19 mouse cellular contexts compared by ENCODE assay signal in genomic region chr2:119566182-119566855, GRCm38 (mm10). TPM values are rescaled to one million over a fixed set of nuclear protein-coding genes. Genes with fewer than 3 reads are reported as not detected.
DNase-seq lines count a peak whose midpoint lies in the region; ATAC-seq and TF ChIP-seq lines count a peak whose summit lies in the region.
"Had no signal": no experiment of that assay in that cellular context is flagged by ENCODE, and none has a peak within 500 bp of the region (broad histone marks: within the 10 kb centered on the region; RNA-seq: fewer than 3 reads in every experiment).

No protein-coding gene starts in this region.

- ATAC-seq in intestine, embryonic 15.5 days: peak; percentile 49; the same call in 1 of the 2 replicates
- peak; percentile 43; the same call in 1 of the 2 replicates for ATAC-seq in kidney, embryonic 15.5 days (replicated peaks; ENCODE audit: low FRiP score)
- peak; percentile 86 for ATAC-seq in liver, postnatal 0 days
- ATAC-seq: hindbrain, embryonic 16.5 days had no signal

- no peaks in the 10 kb centered on the region for H3K27me3 ChIP-seq in intestine, embryonic 15.5 days (replicated peaks)
- no peaks in the 10 kb centered on the region for H3K27me3 ChIP-seq in kidney, embryonic 15.5 days
- H3K27me3 ChIP-seq in liver, postnatal 0 days (ENCODE audit: insufficient read depth, low read length): no peaks in the 10 kb centered on the region
- H3K27me3 ChIP-seq: forebrain, embryonic 12.5 days; heart, embryonic 15.5 days; lung, embryonic 15.5 days had no signal

- H3K36me3 ChIP-seq in intestine, embryonic 15.5 days: no peaks in the 10 kb centered on the region
- H3K36me3 ChIP-seq in kidney, embryonic 15.5 days: peaks cover 18% of the 10 kb centered on the region
- peaks cover 7% of the 10 kb centered on the region; the same call in 1 of the 2 replicates for H3K36me3 ChIP-seq in liver, postnatal 0 days (replicated peaks; ENCODE audit: insufficient read depth, low read length)

- H3K4me3 ChIP-seq in intestine, embryonic 15.5 days (replicated peaks): no peak overlapping the region
- H3K4me3 ChIP-seq in kidney, embryonic 15.5 days (replicated peaks): no peak overlapping the region
- peak overlapping the region; percentile 25; the same call in 1 of the 2 replicates for H3K4me3 ChIP-seq in liver, postnatal 0 days (ENCODE audit: low read depth, low read length)
- H3K4me3 ChIP-seq in left cerebral cortex, adult 2 months: no peak overlapping the region
- H3K4me3 ChIP-seq: embryonic facial prominence, embryonic 10.5 days; forebrain, embryonic 12.5 days; heart, embryonic 15.5 days; lung, embryonic 15.5 days had no signal

- TF ChIP-seq EP300 in liver, postnatal 0 days (IDR thresholded peaks at IDR 0.05; ENCODE audit: low read depth): 0 out of 2 replicates have a peak, but pooled peaks have one; percentile 13

- 69% methylated on average over 7 of the region's 7 CpGs for WGBS in intestine, embryonic 15.5 days
- 73% methylated on average over 7 of the region's 7 CpGs for WGBS in kidney, embryonic 15.5 days
- WGBS in liver, postnatal 0 days (ENCODE audit: insufficient replicate concordance): 68% methylated on average over 7 of the region's 7 CpGs

- intact Hi-C loops in left cerebral cortex, adult 2 months (cut with DNase I): no loop called here

- no peaks in the 10 kb centered on the region for H3K9me3 ChIP-seq in intestine, embryonic 15.5 days
- H3K9me3 ChIP-seq in kidney, embryonic 15.5 days (replicated peaks): no peaks in the 10 kb centered on the region
- H3K9me3 ChIP-seq in liver, postnatal 0 days (ENCODE audit: low read length): no peaks in the 10 kb centered on the region
- H3K9me3 ChIP-seq: embryonic facial prominence, embryonic 10.5 days; forebrain, embryonic 12.5 days; heart, embryonic 15.5 days; lung, embryonic 15.5 days had no signal

- no peak overlapping the region for H3K9ac ChIP-seq in intestine, embryonic 15.5 days
- no peak overlapping the region for H3K9ac ChIP-seq in kidney, embryonic 15.5 days
- H3K9ac ChIP-seq in liver, postnatal 0 days (replicated peaks): no peak overlapping the region; the same call in 1 of the 2 replicates
- H3K9ac ChIP-seq: forebrain, embryonic 12.5 days; heart, embryonic 15.5 days; lung, embryonic 15.5 days had no signal

- no peaks in the 10 kb centered on the region for H3K4me1 ChIP-seq in intestine, embryonic 15.5 days (replicated peaks)
- no peaks in the 10 kb centered on the region for H3K4me1 ChIP-seq in kidney, embryonic 15.5 days
- H3K4me1 ChIP-seq in liver, postnatal 0 days (ENCODE audit: insufficient read depth): peaks cover 3% of the 10 kb centered on the region
- H3K4me1 ChIP-seq: embryonic facial prominence, embryonic 10.5 days; forebrain, embryonic 12.5 days; heart, embryonic 15.5 days; lung, embryonic 15.5 days had no signal

- TF ChIP-seq CTCF in liver, postnatal 0 days (IDR thresholded peaks at IDR 0.05; ENCODE audit: low read depth): no peak
- TF ChIP-seq CTCF in left cerebral cortex, adult 2 months (IDR thresholded peaks at IDR 0.05): no peak

- H3K27ac ChIP-seq in intestine, embryonic 15.5 days: no peak overlapping the region
- H3K27ac ChIP-seq in kidney, embryonic 15.5 days: 0 out of 2 replicates have a peak overlapping the region, but pooled peaks have one; percentile 18
- H3K27ac ChIP-seq in liver, postnatal 0 days (ENCODE audit: low read depth): peak overlapping the region; percentile 82
- no peak overlapping the region for H3K27ac ChIP-seq in left cerebral cortex, adult 2 months
- H3K27ac ChIP-seq: embryonic facial prominence, embryonic 10.5 days; forebrain, embryonic 12.5 days; heart, embryonic 15.5 days; lung, embryonic 15.5 days had no signal

- DNase-seq in A20 (ENCODE audit: low read depth, low spot score): peak; percentile 34
- no peak for DNase-seq in liver, postnatal 0 days
- no peak for DNase-seq in adrenal gland, adult 2 months
- DNase-seq in natural killer cell, adult 2 months (ENCODE audit: low spot score in 2 of 2): no peak
- DNase-seq in left cerebral cortex, adult 2 months (ENCODE audit: extremely low spot score in 1 of 2, low spot score in 2 of 2): no peak
- DNase-seq: adrenal gland, adult 8-10 months; cerebellum, adult 9-10 months; gastrocnemius, postnatal 10 days; heart, adult 11 months; heart, postnatal 4 days; thymus, adult 18-20 months had no signal

- no peak overlapping the region for H3K4me2 ChIP-seq in intestine, embryonic 15.5 days (replicated peaks)
- no peak overlapping the region for H3K4me2 ChIP-seq in kidney, embryonic 15.5 days
- peak overlapping the region; percentile 59 for H3K4me2 ChIP-seq in liver, postnatal 0 days (ENCODE audit: low read depth, low read length)
- H3K4me2 ChIP-seq: forebrain, embryonic 12.5 days; heart, embryonic 15.5 days; lung, embryonic 15.5 days; midbrain, embryonic 11.5 days had no signal

RNA-seq across cellular contexts. Expression of gene Chp1, which starts 18.8 kb away (rescaled TPM):
- 53.6 and 54.9 TPM in 2 replicates for polyA plus RNA-seq in intestine, embryonic 15.5 days (2015; fragmentation: Nextera tagmentation; extraction: Ambion mirVana)
- polyA plus RNA-seq in kidney, embryonic 15.5 days (2015; fragmentation: Nextera tagmentation; extraction: Ambion mirVana): 59.7 and 60.3 TPM in 2 replicates
- polyA plus RNA-seq in liver, postnatal 0 days (2015; fragmentation: Nextera tagmentation; extraction: Ambion mirVana): 146 and 149 TPM in 2 replicates
- total RNA-seq in adrenal gland, adult 2 months (2021): 100 to 1,000 TPM; 295 to 331 TPM
- 109 and 125 TPM in 2 replicates for polyA plus RNA-seq in adrenal gland, adult 2 months (2012; rRNA removed)
- total RNA-seq in left cerebral cortex, adult 2 months (2021): 100 to 1,000 TPM; 173 to 174 TPM

RNA-seq across cellular contexts. Expression of gene Exd1, which starts 18.9 kb away (rescaled TPM):
- polyA plus RNA-seq in intestine, embryonic 15.5 days (2015; fragmentation: Nextera tagmentation; extraction: Ambion mirVana): 0.18 and 0.25 TPM in 2 replicates
- polyA plus RNA-seq in kidney, embryonic 15.5 days (2015; fragmentation: Nextera tagmentation; extraction: Ambion mirVana): 0.35 and 0.71 TPM in 2 replicates
- 0.18 and 0.29 TPM in 2 replicates for polyA plus RNA-seq in liver, postnatal 0 days (2015; fragmentation: Nextera tagmentation; extraction: Ambion mirVana)
- total RNA-seq in adrenal gland, adult 2 months (2021): 1 to 10 TPM; 1.1 to 1.6 TPM
- 0.17 and 0.22 TPM in 2 replicates for polyA plus RNA-seq in adrenal gland, adult 2 months (2012; rRNA removed)
- under 1 TPM; 0.50 to 0.61 TPM for total RNA-seq in left cerebral cortex, adult 2 months (2021)

RNA-seq across cellular contexts. Expression of gene Nusap1, which starts 51.8 kb away (rescaled TPM):
- 56.6 and 65.4 TPM in 2 replicates for polyA plus RNA-seq in intestine, embryonic 15.5 days (2015; fragmentation: Nextera tagmentation; extraction: Ambion mirVana)
- 77.0 and 79.8 TPM in 2 replicates for polyA plus RNA-seq in kidney, embryonic 15.5 days (2015; fragmentation: Nextera tagmentation; extraction: Ambion mirVana)
- 45.8 and 48.5 TPM in 2 replicates for polyA plus RNA-seq in liver, postnatal 0 days (2015; fragmentation: Nextera tagmentation; extraction: Ambion mirVana)
- total RNA-seq in adrenal gland, adult 2 months (2021): 1 to 10 TPM; 1.2 to 2.4 TPM
- 0.02 and 0.09 TPM in 2 replicates for polyA plus RNA-seq in adrenal gland, adult 2 months (2012; rRNA removed)
- total RNA-seq in left cerebral cortex, adult 2 months (2021): under 1 TPM; 0.26 to 0.29 TPM

RNA-seq across cellular contexts. Expression of gene Oip5, which starts 52.0 kb away (rescaled TPM):
- polyA plus RNA-seq in intestine, embryonic 15.5 days (2015; fragmentation: Nextera tagmentation; extraction: Ambion mirVana): 21.0 and 22.8 TPM in 2 replicates
- 30.7 and 31.5 TPM in 2 replicates for polyA plus RNA-seq in kidney, embryonic 15.5 days (2015; fragmentation: Nextera tagmentation; extraction: Ambion mirVana)
- 14.3 and 16.5 TPM in 2 replicates for polyA plus RNA-seq in liver, postnatal 0 days (2015; fragmentation: Nextera tagmentation; extraction: Ambion mirVana)
- total RNA-seq in adrenal gland, adult 2 months (2021): 1 to 10 TPM in 1 of 2 experiments, under 1 TPM in 1; 0.81 to 1.6 TPM
- polyA plus RNA-seq in adrenal gland, adult 2 months (2012; rRNA removed): 2.7 and 2.9 TPM in 2 replicates
- total RNA-seq in left cerebral cortex, adult 2 months (2021): 1 to 10 TPM in 1 of 2 experiments, under 1 TPM in 1; 0.86 to 1.0 TPM

Comparison
In these comparisons a context has a peak if more than half of its experiments do, and no peak if none do; other contexts are left out.
1. H3K27ac ChIP-seq: peak in kidney, embryonic 15.5 days (single experiment) and liver, postnatal 0 days (single experiment); none in intestine, embryonic 15.5 days (single experiment) and left cerebral cortex, adult 2 months (single experiment).
2. RNA of gene Nusap1, which starts 51.8 kb away (polyA plus RNA-seq): 77.0 to 79.8 TPM in kidney, embryonic 15.5 days, 56.6 to 65.4 TPM in intestine, embryonic 15.5 days and 45.8 to 48.5 TPM in liver, postnatal 0 days; 0.02 to 0.09 TPM in adrenal gland, adult 2 months; every median in the first group is over 10 times any median in the second.
3. Peak in every context shown above with its lines, with median percentiles within 50 percentile points of each other: ATAC-seq.